Mouse (Mus musculus) ovary, postnatal 14 days (tissue): ENCODE results near the gene Arpc3.
"Not testable (repeated sequence)": the region's sequence is repeated elsewhere in the genome, so short reads cannot be mapped to it uniquely, and the experiment has no call there.

Experiments
- DNase-seq: peaks from one replicate; pipeline ENCODE4 v3.0.0; 2022; ENCODE audit warnings: low spot score

Gene Arpc3

DNA sequence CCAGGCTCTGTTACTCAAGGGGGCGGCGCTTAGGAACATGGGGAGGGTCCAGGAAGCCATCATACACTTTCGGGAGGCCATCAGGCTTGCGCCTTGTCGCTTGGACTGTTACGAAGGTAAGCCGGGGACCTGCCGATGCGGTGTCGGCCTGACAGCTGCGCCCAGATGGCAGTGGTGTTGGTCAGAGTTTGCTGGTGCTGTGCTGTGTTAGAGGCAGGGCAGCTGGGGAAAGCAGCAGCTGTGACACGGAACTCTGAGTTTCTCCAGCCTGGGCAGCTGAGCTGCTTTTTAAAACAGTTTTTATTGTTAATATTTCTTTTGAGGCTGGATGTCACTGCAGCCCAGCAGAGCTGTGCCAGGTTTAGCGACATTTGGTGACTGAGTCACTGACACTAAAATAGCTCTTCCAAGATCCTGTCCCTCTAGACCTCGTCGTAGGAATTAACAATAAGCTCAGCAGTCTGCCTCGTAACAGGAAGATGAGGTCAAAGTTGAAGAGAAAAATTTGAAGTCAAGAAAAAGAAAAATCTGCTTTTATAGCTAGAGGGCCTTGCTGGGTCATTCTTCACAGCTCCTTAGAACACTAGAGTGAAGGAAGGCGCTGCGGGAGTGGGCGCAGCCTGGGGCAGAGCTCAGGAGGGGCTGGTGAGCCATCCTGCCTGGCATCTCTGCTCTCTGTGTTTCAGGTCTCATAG is 47.9 kb downstream of the Arpc3 start:
- DNase-seq = no peak

DNA sequence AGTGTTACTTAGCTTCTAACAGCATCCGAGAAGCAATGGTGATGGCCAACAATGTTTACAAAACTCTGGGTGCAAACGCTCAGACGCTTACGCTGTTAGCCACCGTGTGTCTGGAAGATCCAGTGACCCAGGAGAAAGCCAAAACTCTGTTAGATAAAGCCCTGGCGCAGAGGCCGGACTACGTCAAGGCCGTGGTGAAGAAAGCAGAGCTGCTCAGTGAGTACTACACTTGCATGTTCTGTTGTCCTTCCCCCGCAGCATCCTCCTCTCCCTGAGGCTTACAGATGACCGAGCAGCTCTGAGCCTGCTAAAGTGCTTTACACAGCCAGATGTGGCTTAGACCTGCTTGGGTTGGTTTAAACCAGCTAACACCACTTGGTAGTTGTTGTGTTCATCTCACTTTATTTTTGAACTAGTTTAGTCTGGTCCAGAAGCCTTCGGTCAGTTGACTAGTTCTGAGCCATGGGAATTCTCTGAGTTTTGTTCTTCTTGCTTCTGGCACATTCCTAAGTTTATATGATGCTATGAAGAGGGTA is 48.5 kb downstream of the Arpc3 start:
- no peak for DNase-seq

DNA sequence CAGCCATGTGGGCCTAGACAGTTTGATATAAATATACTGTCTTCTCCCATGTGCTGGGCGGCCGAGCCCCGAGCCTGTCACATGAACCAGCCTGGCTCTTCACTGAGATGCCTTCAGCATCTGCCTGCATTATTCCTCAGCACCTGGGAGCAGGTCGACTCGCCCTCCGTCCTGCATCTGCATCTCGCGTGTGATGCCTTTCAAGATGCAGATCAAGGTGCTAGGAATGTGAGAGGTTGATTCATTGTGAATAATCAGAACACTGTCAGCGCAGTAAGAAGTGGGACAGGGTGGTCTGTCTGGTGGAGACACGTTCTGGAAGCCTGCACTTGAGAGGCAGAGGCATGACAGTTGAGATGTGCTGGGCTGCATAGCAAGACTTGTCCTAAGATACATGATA is 52.8 kb downstream of the Arpc3 start:
- no peak for DNase-seq

DNA sequence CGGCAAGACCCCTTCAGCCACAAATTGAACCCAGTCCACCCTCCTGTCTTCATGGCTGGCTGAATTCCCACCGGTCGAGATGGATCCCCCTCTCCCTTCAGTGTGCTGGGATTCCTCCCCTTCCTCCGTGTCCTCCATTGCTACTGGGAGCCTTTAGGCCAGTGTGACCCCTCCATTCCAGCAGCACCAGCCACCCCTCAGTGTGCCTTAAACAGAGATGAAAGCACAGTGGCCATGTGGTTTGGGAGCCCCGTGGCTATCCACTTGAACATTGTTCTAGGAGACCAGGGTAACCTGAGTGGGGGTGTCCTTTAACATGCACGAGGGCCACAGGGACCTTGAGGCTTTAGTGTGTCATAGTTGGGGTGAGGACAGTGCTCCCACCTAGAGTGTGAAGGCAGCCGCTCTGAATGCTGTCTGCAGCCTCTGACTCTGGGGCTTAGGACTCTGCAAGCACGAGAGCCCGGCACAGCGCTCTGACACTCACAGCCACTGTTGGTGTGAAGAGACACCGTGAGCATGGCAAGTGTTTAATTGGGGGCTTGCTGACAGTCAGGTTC is 53.5 kb downstream of the Arpc3 start:
- no peak for DNase-seq

DNA sequence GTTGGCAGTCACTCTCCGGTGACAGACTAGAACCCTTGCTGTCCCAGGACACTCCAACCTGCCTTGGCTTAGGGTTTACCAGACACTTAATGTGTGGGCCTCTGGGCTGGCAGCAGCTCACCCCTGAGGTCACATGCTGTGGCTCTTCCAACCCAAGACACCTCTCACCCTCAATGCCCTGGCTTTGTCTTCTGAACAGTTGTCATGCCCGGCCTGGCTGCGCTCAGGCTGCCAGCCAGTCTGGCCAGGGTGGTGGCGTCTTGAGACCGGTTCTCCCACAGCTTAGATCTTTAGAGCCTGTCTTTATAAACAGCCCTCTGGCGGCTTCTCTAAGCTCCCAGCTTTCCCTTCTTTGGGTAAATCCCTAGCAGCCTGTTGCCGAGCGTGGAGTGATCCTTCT is 56.2 kb downstream of the Arpc3 start:
- DNase-seq = no peak

DNA sequence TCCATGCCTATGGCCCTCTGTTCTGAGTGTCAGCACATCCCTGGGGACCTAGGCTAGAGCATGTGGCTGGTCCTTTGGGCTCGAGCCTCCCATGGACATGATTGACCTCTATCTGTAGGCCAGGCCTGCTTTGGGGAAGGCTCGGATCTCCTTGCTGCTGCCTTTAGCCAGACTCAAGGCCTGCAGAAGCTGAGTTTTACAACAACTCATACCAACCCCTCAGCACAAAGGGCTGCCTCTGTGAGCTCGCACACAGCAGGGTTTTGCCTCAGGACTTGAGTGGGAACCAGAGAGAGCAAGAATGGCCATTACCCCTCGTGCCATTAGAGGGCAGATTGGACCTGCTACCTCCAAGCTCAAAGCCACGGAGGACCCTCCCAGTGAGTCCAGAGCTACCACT is 57.2 kb downstream of the Arpc3 start:
- no peak for DNase-seq

DNA sequence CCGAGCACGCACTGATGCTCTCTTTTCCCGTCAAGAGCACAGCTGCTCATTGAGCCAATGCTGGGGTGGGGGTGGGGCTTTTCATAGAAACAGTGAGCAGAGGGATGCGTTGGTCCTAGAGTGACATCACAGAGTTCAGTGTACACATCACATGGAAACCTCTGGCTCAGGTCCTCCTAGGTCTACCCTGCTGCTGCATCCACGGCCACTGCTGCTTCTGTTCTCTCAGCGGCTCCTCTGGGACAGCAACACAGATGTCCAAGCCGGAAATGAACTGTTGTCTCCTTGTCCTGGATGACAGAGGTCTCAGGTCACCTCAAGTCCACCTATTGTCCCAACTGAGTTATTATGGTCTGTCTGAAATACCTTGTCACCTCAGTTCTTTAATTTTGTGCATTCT is 58.3 kb downstream of the Arpc3 start:
- no peak for DNase-seq

DNA sequence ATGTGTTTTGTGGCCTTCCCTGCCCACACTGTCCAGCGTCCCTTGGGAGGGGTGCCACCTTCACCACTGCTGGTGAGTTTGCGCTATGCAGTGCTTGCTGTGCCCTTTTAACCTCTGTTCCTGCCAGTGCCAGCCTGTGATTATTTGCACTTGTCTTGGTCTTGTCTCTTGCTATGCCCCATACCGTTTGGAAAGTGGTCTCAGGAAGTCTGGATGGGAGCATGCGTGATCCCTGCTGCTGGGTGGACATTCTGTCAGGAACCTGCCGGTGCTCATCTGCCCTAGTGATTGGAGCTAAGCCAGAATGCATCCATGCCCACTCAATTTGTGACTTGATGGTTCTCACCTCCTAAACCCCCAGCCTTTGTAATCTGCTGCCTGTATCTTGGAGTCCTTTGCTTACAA is 59.2 kb downstream of the Arpc3 start:
- no peak for DNase-seq

DNA sequence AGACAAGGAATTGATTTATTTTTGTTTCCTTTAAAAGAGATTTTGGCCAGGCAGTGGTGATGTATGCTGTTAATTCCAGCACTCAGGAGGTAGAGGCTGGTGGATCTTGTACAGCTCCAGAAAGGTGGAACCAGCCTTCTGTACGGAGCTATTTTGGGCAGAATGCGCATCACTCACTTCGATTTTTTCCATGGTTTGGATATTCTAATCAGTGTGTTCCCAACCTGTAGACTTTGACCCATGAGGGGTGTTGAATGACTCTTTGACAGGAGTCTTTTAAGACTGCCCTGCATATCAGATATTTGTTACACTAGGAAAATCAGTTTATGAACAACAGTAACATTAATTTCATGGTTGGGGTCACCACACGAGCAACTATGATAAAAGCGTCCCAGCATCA is 59.6 kb downstream of the Arpc3 start:
- DNase-seq = no peak

DNA sequence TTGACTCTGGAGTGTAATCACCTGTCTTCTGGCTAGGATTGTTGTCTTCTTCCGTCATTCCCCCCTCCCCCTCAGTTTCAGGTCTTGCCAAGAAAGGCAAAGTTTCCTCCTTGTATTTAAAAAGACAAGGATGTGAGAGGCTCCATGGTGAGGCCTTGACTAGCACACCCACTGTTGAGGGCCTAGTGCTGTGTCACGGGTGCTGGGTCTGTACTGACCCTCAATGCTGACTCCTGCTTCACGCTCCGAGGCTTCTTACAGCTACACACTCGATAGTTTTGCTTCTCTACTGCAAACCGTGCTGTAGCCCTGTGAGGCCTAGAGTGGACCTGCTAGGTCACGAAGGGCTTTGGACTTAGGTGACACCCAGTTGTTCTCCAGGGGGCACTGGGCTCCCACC is 60.5 kb downstream of the Arpc3 start:
- no peak for DNase-seq

DNA sequence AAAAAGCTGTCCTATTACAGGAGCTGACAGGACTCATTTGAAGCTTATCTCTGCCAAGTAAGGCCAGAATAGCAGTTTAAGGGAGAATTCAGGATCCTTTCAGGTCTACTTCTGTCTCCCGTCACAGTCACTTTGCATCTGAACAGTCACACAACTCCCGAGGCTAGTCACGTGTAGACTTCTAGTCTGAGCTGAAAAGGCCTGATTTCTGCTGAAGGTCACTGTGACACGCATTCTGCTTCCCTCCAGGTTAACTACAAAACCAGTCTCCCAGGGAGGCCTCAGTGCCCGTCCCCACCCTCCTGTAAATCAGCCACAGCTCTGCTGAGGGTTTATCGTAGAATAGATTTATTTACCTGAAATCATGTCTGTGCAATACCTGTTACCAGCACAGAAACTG is 61.5 kb downstream of the Arpc3 start:
- DNase-seq = no peak

DNA sequence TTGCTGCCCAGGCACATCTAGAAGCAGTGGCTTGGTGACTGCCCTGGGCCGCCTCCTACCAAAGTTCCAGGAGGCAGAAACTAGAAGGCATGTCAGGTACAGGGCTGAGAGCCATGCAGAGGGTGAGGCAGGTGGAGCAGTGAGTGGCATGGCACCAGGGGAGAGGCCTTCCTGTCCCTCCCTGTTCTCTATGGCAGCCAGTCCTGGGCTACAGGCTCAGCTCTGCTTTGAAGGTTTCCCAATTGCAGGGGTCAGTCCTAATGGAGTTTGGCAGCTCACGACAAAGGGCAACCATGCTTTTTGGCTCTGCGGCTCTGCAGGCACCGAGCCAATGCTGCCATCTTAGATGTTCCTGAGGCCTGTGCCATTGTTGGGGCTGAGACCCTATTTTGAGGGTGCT is 62.8 kb downstream of the Arpc3 start:
- no peak for DNase-seq

DNA sequence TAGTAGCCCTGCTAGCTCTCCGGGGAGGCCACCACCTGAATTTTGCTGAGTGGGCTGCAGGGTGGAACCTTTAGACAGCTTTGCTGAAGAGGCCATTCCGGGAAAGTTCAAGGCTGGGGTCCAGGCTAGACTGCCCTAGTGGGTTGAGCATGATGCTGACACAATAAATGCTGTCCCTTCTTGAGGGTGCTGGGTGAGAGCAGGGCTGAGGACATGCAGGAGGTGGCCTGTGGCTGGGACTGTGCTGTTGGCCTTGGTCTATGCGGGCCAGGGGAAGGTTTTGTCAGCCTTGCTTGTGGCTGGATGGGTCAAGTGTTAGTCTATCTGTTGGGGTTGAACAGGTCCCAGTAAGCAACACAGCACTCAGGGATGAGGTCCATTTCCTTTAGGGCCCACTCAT is 63.2 kb downstream of the Arpc3 start:
- DNase-seq = no peak

DNA sequence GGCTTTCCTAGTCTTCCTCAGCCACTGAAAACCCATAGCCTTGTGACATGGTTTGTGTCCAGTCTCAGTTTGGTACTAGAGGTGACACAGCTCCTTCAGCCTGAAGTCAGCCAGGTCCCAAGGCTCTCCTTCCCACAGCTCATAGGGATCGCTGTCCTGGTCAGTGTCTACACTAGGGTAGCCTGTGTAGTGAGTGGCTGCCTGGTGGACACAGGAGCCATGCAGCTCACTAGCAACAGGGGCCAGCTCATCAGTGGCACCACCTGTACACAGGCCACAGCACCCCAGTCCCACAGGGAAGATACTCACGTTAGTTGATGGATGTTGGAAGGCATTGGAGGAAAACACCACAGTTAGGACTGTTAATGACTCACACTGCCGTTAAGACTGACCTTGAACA is 63.9 kb downstream of the Arpc3 start:
- no peak for DNase-seq

DNA sequence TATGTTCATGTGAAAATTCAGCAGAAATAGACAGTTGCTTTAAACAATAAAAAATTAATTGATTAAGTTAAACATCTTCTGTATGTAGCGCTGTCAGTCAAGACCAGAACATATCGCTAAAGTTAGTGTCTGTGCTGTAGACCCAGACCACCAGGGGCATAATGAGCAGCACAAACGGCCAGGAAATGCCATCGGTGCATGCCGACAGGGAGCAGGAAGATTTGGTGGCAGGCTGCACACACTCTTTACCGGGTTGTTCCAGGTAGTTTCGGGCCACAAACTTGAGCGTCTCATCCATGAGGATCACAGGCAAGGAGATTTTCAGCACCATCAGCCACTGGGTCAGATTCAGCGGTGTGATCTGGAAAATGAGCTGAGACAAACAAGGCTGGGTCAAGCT is 65.4 kb downstream of the Arpc3 start:
- DNase-seq = not testable (repeated sequence)

DNA sequence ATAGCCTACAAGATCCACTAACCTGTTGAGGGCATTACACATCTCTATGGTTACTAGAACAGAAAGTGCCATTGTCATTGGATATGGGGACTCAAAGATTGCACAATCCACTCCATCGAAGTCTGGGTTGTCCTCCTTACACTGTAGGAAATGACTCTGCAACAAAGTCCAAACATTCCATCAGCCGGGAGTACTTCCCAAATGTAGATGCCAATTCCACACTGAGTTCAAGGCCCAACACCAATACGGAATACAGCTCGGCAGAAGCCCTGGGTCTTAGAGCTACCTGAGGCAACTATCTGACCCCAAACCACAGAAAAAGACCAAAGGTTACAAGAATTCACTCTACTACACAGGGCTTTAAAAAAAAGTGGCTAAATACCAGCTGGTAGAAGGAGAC is 66.4 kb downstream of the Arpc3 start:
- no peak for DNase-seq

DNA sequence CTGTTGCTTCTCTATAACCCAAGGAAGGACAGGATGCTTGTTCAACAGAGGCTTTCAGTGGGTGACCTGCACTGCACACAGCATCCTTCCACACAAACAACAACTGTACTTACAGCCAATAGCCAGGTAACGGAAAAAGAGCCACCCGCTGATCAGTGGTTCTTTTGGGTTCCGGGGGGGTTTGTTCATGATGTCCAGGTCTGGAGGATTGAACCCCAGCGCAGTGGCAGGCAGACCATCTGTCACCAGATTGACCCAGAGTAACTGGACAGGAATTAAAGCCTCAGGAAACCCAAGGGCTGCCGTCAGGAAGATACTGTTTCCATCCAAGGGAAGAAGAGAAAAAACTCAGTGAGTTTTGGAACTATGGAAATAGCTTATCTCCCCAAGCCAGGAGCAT is 67.7 kb downstream of the Arpc3 start:
- no peak for DNase-seq

DNA sequence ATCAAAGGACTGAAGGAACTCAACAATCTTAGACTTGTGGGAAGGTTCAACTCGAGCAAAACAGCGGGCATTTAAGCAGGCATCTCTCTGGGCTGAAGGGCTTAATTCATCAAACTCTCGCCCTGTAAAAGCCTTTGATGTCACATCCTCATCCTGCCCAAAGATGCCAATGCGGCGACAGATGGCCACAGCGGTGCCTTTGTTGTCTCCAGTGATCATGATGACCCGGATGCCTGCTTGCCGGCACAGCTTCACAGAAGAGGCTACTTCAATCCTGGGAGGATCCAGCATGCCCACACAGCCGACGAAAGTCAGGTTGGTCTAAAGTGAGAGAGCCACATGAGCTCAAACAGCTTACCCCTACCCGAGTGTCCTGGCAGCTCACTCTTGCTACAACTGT is 69.0 kb downstream of the Arpc3 start:
- no peak for DNase-seq

DNA sequence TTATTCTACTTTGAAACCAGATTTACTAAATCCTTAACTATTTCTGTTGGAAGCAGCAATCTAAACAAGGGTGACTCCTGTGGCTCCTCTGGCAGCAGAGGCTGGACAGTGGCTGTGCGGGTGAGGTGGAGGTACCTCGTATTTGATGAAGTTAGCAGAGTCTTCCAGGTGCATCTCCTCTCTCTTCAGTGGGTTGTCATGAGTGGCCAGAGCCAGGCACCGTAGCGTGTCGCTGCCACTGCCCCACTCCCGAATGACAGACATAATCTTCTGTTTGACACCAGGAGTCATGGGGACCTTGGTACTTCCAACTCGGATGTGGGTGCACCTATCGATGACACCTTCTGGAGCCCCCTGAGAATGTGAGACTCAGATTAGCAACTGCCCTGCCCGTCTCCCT is 69.8 kb downstream of the Arpc3 start:
- DNase-seq = no peak
